Mouse (Mus musculus) urinary bladder, postnatal 10 days (tissue): ENCODE results near the gene Elmo1.

Experiments
- DNase-seq: peaks from one replicate; pipeline ENCODE4 v3.0.0; 2022; ENCODE audit warnings: low spot score

The Elmo1 gene

DNA sequence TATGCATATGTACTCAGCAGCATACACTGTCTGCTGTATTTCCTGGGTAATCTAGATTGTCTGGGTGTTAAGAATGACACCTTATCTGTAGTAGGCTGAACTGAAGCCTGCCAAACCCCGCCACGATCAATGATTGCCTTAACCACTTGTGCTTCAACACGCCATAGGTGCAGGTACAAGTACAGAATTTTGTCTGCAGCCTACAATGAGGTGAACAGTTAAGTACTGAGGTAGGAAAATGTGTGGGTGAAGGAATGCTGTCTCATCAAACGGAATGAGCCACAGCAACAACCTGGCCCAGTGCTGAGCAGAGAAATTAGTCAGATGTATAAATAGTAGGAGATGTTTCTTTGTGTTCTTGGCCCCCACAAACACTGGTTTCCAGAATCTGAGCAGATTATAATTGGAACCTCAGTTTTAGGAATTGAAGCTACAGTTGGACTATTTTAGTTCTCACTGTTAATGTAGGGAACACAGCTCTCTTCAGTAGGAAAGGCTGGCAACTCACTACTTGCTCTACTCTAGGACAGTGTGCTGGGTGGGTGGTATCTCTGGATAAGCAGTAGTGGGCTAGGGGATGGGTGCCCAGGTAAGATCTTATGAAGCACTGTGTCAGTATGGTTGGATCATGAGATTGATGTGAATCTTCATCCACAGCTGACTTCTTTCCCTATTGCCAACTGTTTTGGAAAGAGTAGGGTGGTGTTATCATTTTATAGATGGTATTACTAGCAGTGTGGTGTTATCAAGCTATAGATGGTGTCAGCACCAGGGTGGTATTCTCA, 4.7 kb downstream of the Elmo1 start:
- DNase-seq, result no peak

DNA sequence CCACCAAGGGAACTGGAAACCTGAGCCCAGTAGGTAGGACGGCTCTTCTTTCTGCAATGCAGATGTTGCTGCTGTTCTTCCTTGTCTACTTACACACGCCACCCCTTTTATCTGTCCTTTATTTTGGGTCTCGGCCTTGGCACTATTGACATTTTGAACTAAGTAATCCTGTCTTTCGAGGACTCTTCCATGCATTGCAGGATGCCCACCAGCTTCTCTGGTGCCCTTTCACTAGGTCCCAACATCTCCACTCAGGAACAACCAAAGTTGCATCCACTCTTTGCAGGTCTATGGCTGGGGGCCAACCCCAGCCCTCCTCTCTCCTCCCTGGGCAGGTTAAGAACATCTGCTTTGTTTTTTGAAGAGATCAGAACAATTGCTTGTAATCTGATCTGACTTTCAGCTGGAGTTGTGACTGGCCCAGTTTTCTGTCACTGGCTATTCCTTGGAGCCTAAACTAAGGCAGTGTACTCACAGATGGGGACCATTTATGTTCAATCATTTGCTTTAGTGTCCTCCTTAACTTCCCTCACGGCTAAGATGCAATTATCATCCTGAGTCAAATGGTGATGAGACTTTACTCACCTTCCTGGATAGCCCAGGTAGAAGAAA, 6.7 kb downstream of the Elmo1 start:
- no peak for DNase-seq

DNA sequence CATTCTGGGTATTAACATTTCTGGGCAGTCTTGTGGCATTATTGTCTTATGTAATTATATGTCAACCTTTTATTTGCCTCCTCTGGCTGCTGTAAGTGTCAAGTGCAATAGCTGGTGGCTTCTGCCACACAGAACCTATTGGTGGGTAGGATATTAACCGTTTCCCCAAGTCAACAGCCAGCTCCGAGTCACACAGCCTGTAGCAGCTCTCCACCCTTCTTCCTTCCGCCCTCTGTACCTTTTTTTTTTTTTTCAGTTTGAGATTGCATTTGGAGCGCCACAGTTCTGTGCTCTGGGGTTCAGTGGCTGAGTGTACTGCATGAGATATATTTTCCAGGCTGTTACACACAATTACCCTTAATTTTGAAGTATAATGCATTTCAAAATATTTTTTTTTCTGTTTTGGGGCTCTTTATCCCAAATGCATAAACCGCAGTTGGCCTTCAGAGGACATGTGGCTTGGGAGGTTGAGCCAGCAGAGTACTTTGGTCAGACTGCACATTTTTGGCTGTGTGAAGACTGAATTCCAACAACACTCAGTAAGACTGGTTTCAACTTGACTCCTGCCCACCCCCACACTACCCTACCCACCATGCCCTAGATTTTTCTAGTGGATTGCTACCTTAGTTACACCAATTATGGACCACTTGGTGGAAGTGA, 7.7 kb downstream of the Elmo1 start:
- no peak for DNase-seq

DNA sequence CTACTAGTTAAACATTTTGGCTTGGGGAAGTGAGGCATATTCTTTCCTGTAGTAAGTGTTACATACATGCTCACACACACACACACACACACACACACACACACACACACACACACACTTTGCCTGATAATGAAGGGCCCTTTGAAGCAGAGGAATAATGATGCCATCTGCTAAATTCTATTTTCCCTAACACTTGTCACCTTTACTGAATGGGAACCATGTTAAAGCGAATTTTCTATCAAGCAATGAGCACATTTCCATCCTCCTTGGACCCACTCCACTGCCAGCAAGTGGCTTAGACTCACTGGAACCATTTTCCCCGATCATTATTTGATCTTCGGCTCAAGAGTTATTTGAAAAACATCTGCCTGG, 8.2 kb downstream of the Elmo1 start:
- DNase-seq, result no peak

DNA sequence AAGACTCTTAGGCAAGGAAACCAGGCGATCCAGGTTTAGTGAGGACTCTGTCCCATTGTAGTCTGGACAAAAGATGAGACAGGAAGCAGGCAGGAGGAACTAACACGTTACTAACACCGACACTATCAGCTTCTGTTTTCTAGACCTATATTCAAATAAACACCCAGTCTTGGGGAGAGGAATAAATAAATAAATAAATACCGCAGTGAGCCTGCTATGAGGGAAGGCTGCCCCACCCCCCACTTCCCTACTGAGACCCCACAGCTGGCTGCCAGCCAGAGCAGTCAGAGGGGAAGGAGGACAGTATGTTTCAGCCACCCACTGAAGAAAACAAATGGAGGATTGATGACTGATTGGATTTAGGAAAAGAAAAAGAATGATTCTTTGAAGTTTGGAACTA, 9.2 kb downstream of the Elmo1 start:
- DNase-seq, result no peak

DNA sequence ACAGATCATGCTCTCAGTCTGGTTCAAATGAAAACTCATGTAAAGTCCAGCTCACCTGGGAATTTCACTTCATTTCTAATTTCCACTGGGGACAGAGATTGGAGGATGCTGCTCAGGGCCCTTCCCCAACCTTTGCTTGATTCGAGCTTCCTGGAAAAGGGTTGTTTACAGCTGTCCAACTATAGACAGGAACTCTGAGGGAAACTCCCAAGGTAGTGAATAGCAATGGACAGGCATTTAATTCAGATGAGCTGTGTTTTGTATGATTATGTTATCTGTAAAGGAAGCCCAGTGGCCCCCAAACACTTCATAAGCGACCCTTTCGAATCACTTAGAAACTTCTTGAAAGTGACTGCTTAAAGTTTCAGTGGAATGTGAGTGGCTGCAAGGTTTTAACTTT, 10.0 kb downstream of the Elmo1 start:
- DNase-seq, result no peak

DNA sequence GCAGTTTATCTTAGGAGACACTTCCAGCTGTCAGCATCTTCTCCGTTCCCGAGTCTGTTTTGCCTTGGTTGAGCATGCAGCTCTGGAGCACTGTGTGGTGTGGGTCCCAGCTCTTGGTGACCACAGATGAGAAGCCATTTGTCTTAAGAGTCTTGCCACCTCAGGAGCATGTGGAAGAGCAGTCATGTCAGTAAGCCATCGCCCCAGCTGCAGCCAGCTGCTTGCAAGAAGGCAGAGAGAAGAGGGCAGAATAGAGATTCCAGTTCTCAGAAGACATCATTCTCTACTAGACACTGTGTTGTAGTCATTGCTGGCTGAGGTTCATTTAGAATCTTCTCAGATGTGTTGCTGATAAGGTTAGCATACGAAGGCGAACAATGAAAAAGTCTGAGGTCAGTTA, 11.3 kb downstream of the Elmo1 start:
- no peak for DNase-seq

DNA sequence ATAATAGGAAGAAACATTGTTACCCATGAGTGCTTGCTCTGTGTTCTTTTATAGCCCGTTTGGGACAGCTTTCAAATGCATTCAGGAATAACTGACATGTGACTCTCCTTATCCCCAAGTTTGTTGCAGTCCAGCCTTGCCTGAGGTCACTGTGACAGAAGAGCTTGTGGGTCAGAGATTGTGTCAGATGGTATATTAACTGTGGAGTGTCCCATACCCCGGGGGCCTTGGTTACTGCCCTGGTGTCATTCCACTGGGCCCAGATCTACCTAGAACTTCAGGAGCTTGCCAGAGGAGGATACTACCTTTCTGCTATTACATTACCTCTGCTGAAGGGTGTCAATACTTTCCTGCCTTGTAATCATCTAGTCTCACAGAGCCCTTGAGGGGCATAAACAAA, 14.4 kb downstream of the Elmo1 start:
- DNase-seq, result no peak

DNA sequence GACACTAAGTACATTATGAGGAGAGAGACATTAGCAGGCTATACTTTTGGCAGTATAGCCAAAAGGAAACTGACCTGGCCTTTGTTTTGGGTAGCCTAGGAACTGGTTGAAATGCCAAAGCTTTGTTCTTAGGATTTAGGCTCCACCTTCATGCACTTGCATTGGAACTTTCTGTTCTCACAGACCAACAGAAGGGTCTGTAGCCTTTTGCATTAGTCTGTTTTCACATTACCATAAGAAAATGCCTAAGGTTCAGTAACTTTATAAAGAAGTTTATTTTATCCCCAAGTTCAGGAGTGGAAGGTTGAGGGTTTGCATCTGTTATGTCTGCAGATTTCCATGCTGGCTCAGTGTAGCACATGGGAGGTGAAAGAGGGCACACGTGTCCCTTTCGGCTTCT, 15.6 kb downstream of the Elmo1 start:
- DNase-seq, result no peak

DNA sequence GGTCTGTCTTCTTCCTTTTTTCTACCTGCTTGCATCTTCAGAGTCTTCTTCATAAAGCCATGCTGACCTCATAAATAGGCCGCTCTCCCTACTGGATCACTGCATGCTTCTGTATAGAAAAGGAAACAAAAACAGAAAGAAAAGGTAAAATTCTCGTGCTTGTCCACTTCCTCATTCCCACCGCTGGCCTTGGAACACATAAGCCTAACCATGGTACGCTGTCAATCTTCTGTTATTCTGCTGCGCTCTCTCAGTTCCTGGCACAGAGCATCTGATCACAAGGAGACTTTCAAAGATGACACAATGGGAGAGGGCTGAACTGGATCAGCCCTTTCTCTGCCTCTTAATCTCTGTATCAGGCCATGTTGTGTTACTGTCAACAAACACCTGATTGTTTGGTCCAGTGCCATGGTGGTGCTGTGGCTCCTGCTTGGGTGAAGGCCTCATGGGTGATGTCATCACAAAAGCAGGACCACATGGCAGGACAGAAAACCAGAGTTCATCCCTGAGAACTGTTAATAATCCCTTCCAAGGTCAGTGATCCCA, 17.6 kb downstream of the Elmo1 start:
- no peak for DNase-seq

DNA sequence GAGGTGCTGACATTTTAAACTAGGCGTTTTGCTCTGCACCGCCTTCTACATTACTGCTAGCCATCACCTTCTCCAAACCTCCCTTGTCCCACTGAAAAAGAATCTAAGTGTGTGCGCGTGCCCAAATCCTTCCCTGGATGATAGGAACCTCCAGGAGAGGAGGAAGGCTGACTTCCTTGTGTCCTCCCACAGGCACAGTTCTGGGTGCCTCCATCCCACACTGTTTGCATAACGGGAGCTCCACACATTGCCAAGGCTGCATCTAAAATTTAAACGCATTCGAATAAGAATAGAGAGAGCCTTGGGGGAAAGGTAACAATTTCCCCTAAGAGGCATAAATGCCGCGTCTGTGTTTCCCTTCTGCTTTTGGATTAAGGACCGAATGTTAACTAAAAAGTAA, 18.6 kb downstream of the Elmo1 start:
- no peak for DNase-seq

DNA sequence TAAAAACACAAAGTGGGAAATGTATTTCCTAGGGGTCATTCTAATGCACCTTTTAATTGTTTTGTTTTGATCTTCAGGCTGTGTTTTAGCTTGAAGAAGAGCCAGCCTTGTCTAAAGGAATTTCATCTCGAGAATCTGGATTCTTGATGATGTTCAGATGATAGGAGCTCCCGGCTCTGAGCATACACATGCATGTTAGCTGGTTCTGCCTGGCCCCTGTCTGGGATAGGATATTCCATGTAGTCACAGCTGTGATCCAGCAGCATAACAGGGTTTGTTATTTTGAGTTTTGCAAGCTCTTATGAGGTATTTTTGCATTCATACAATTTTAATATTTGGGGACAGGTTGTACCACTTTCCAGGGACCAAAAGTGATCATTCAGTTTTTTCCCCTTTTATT, 19.1 kb downstream of the Elmo1 start:
- no peak for DNase-seq

DNA sequence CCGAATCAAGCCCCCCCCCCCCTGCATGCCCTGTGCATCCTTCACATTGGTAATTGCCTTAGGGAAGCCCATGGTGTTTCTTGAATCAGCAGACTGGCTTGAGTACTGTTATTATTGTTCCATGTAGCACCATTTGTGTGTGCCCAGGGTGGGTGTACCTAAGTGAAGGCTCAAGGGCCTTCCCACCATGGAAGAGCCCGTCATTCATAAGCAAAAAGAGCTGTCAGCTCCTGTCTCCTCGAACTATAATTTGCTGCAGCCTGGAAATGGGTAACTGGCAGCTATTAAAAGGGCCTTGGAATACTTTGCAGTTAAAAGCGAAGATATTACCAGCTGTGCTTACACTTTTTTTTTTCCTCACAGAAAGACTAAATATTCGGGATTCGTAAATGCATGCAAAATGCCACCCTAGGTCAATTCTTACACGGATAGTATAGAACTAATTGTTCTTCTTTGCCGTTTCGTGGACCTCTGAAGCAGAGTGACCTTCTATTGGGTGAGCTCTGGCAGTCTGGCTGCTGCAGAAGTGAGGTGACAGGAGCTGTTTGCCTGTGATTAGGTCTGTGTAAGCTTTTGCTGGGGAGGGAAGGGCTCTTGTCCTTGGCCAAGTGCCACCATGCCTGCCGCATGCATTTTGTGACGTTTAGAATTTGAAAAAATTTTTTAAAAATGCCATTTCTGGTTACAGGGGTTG, 19.7 kb downstream of the Elmo1 start:
- no peak for DNase-seq

DNA sequence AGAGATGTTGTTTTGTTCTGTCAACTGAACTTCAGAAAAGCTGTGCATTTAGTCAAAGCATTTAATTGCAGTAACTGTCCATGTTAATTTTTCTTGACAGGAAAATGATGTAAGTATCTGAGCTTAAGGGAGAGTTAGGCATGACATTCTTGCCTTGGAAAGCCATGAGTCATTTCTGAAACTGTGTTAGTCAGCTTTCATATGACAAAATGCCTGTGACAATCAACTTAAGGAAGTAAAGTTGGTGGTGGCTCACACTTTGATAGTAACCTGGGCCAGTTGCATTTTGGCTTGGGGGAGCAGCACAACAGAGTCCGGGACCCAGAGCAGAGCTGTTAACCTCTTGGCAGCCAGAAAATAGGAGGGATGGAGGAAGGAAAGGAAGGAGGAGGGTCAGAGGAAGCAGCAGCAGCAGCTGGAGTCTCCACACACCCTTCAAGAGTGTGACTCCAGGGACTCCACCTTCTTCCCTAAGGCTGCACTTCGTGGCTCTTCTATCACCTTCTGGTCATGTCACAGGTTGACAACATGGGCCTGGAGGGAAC, 20.9 kb downstream of the Elmo1 start:
- no peak for DNase-seq

DNA sequence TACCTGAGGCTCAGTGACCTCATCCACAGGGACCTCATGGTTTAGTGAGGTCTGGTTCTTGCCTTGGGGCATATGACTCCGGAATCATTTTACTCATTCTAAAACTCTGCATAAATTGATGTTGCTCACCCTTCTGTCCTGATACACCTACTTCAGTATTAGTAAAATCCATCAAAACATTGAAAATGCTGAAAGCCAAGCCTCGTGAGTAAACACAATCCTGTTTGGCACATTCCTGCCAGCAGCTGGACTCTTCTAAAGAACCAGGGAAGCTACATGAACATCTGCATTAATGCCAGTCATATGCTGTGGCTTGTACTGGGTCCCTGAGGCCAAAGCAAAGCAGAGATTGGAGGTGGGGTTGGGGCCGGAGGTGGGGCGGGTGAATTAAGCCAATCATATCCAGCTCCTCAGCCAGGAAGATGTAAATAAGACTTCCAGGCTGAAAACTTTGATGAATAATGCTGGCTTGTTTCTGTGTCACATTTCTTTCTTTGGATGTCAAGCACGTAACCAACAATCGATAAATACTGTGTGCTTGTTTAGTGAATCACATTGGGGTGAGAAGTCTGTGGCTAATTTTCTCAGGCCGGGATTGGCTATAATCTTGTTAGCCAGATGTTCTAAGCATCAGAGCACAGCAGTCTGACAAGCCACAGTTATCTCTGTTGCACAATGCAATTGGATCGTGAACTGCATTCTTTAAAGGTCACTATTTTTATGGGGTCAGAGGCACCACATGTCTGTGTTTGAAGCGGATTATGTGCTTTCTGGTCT, 24.9 kb downstream of the Elmo1 start:
- no peak for DNase-seq

DNA sequence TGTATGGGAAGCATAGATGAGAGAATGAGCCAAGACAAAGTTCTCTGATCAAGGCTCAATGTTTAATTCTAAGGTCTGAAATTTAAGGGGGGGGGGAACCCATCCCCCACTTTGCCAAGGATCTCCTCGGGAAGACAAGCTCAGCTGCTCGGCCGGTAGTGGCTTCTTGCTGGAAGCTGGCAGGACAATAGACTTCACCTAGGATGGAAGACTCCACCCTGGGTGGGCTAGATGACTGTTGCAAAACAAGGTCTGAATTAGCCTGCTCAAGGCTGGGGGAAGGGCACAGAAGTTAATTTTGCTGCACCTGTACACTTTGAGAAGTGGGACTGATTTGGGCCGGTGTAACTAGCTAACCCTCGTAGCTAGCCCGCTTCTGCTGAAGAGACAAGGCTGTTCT, 25.6 kb downstream of the Elmo1 start:
- no peak for DNase-seq

DNA sequence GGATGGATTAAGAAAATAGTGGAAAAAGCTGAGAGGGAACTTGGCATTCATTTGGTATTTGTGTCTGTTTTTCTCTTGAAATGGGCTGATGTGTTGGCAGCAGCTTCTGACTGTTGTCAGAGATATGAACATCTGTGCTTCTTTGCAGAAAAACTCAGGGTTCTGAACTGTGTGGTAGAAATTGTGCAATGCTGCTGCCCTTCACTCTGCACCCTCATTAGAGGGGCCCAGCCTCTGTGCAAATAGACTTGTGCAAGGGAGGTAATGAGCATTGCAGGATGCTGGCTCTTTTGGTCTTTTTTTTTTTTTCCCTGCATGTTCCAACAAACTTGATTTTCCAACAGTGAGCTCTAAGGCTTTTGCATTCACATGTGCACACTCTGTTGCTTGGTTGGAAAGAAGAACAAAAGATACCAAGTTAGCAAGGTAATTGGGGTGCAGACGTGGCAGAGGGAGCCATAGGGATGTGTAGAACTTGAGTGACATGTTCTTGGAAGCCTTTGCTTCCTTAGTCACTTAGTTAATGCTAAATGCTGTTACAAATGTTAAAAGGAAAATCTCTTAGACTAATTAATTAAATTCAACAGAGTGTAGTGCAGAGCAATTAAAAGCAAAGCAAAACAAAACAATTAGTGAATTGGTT, 26.6 kb downstream of the Elmo1 start:
- no peak for DNase-seq

DNA sequence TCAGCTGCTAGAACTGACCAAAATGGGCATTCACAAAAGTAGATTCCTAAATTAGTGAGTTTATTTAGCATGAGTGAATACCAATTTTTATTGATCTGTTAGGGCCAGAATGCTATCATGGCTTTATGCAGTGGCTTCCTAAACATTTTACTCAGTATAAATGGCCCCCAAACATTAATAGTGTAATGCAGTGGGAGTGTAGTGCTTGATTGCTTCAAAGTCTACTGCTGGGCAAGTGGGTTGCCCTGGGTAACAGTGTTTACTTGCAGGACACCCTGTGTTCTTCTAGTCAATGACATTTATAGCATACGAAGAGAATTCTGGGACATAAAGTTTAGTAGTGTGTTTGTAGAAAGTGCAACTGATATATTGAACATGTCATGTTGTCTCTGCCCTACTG, 27.3 kb downstream of the Elmo1 start:
- DNase-seq, result no peak

DNA sequence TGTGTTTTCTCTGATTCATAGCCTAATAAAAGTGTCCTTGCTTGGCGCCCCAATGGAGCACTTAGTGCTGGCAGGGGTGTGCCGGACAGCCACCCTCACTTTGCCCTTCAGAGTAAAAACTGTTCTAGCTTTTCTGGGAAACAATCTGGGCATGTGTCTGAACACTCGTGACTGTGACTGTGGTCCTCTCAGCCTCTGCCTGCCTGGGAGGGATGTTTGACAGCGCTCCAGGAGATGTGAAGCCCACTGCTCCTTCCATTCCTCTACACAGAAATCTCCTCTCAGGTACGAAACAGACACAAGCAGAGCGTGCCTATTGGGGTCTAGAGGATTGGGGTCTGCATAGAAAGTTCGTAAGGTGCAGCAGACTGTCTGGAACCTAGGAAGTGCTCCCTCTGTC, 28.5 kb downstream of the Elmo1 start:
- DNase-seq, result no peak

DNA sequence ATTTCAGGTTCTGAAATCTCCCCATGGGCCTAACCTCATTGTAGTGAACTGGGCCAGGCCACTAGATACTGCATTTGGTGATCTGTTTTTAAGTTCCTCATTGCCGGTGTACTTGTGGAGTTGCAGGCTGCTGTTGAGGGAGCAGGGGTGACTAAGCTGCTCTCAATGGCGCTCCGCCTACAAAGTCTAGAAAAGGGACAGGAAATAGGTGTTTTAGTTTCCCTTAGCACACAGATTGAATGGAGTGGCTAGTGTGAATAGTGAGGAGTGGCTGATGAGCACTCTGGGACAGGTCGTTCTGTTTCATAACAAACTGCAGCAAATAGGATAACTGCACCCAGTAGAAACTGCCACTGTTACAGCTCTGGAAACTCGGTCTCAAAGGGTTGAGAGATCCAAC, 30.3 kb downstream of the Elmo1 start:
- DNase-seq, result no peak

DNA sequence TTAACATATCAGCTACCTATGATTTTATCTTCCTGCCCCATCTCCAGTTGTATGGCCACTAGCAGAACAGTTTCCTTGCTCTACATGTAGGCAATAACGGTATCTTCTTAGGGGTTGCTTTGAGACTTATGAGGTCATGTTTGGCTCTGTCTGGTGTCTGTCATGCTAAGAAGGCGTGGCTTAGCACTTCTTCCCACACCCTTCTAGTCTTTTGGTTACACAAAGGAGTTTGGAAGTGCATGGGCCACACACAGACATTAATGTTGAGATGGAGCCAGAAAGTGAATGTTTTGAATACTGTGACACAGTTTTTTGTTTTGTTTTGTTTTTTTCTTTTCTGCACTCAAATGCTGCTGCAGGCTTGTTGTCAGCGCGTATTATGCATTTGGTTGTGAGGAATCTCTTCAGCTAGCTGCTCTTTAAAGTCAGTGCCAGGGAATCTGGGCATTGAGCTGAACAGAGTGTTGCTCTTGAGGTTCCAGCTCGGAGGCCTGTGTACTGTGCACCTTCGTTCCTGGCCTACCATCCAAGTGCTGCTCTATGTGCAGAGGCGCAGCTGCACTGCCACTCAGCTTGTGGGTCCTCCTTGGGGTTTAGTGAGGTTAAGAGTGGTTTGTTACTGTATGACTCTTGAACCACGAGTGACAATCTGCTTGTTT, 31.1 kb downstream of the Elmo1 start:
- DNase-seq, result no peak
